Mouse (Mus musculus) yolk sac, embryonic 10.5 days (tissue): ENCODE measurements around the gene Tas2r109.
"Not testable (repeated sequence)": the region's sequence is repeated elsewhere in the genome, so short reads cannot be mapped to it uniquely, and the experiment has no call there.

Source experiments
- DNase-seq: peaks from one replicate; pipeline ENCODE4 v3.0.0-alpha.2; 2017; ENCODE audit warnings: low spot score

Tas2r109 gene

GRCm38 (mm10) chr6:132980865-132981264 lies at the start of gene Tas2r109:
Gene Tas2r109 (minus strand): TSS chr6:132980965.
- DNase-seq, result no peak

DNA sequence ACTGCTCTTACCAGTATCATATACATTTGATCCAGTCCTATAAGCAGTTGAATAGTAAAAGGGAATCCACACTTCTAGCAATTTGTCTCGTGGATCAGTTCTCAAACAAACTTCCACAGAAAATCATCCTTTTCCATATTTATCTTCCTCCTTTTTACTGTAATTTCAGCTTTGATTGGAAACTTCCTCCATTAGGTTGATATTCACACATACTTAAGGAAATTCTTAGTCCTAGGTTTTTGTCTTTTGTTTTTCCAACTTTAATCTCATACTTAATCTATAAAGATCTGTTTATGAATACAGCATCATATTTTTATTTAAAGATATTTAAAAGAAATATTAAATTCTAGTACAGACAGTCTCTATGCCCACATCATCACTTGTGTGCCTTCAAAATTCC lies 22.9 kb downstream of the Tas2r109 start, which contains the start of gene Tas2r131:
Gene Tas2r131 (minus strand): TSS at position 101 of the 400 bp plus-strand sequence.
- no peak for DNase-seq

DNA sequence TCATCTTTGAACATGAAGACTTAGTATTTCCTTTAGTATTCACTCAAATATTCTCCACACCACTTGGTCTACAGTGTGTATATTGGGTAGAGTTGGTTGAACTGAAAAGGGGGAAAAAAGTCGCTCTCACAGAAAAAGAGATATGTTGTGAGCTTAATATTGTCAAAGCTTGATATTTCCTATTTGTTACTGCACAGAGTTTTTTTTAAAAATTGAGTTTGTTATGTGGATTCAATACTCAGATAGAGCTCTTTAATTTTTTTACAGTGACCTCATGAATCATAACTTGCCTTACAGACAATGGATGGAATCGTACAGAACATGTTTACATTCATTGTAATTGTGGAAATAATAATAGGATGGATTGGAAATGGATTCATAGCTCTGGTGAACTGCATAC lies 30.0 kb downstream of the Tas2r109 start, which contains the start of gene Tas2r129:
Gene Tas2r129 (plus strand): TSS at position 301 of the 400 bp plus-strand sequence.
- no peak for DNase-seq

- not testable (repeated sequence) for DNase-seq
Measured at GRCm38 (mm10) chr6:132941376-132941775, 39.4 kb downstream of the Tas2r109 start.
